Mouse (Mus musculus): Measurements from ENCODE around the gene Them5. TPM values are rescaled to one million over a fixed set of nuclear protein-coding genes. Genes with fewer than 3 reads are reported as not detected.

Gene Them5
- total RNA-seq, 2 experiments from 2014 or later, result 0.28 TPM; not detected in 1

Other genes starting within 250 kb of the Them5 start
- gene Gm10696, start 163.9 kb upstream of the Them5 start, total RNA-seq (2021), result not detected
- not detected for gene Gm5286, start 145.4 kb upstream of the Them5 start, total RNA-seq (2021)
- not detected for gene Gm4778, start 78.1 kb upstream of the Them5 start, total RNA-seq (2021)
- gene Them4, start 32.0 kb upstream of the Them5 start, total RNA-seq (2021), result 1 to 10 TPM; 8.1 to 8.2 TPM
- not detected for gene C2cd4d, start 20.3 kb downstream of the Them5 start, total RNA-seq (2021)
- 10 to 100 TPM; 43.8 to 52.8 TPM for gene Rorc, start 30.7 kb downstream of the Them5 start, total RNA-seq (2021)
- under 1 TPM; 0.11 to 0.13 TPM for gene Lingo4, start 56.4 kb downstream of the Them5 start, total RNA-seq (2021)
- gene Tdrkh, start 71.2 kb downstream of the Them5 start, total RNA-seq (2021), result 1 to 10 TPM; 1.5 to 2.0 TPM
- 10 to 100 TPM; 35.6 to 39.1 TPM for gene Mrpl9, start 101.2 kb downstream of the Them5 start, total RNA-seq (2021)
- not detected for gene Oaz3, start 101.8 kb downstream of the Them5 start, total RNA-seq (2021)
- gene Celf3, start 136.2 kb downstream of the Them5 start, total RNA-seq (2021), result not detected
- gene Riiad1, start 138.2 kb downstream of the Them5 start, total RNA-seq (2021), result 1 to 10 TPM; 4.6 to 4.9 TPM
- gene Snx27, start 240.6 kb downstream of the Them5 start, total RNA-seq (2021), result 10 to 100 TPM; 25.6 to 27.1 TPM